Mouse (Mus musculus) frontal cortex, postnatal 10 days (tissue): ENCODE data around the gene Tsc22d3.
"Not testable (repeated sequence)": the region's sequence is repeated elsewhere in the genome, so short reads cannot be mapped to it uniquely, and the experiment has no call there.

Source experiments
- DNase-seq, 2 experiments: peaks; one replicate each; pipeline ENCODE4 v3.0.0; 2022; ENCODE audit warnings: low spot score in 2 of 2, mixed read lengths in 1 of 2

Gene Tsc22d3

DNA sequence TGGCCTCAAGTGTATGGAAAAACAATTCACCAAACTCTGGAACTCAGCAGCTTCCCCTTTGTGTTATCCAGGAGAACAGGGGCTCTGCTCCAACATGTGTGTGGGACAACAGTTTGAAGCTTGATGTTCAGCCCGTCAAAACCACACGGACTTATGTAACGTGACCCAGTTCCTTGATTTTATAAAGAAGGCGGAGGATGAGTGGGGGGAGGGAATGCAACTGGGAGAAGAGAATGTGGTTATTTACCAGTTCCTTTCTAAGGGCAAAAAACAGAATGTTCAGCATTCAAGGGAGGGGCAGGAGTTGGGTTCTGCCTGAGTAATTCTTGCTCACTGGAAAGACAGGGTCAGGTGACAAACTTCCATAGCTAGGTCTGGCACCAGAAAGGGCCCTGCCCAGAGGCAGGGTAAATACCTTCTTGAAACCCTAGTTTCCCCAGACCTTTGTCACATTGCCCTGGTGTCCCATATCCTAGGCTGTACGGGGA, 71.3 kb downstream of the Tsc22d3 start:
- DNase-seq, result no peak

GRCm38 (mm10) chrX:140527231-140527630, 73.2 kb downstream of the Tsc22d3 start:
- no peak for DNase-seq

DNA sequence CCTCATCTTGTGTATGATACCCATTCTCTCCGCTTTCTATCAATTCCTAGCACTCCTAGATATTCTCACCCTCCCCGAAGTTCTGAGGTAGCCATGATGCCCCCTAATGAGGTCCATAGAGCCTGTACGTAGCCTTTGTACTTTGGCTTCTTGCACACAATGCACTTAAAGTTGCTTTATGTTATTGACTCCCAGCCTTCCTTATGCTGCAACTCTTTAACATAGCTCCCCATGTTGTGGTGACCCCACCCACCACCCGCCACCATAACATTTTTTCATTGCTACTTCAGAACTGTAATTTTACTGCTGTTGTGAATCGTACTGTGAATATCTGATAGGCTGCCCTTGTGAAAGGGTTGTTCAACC, 74.2 kb downstream of the Tsc22d3 start:
- no peak for DNase-seq

GRCm38 (mm10) chrX:140525604-140526252, 74.7 kb downstream of the Tsc22d3 start:
- no peak for DNase-seq

- DNase-seq, result no peak
Observed at GRCm38 (mm10) chrX:140524231-140524630, 76.2 kb downstream of the Tsc22d3 start.

DNA sequence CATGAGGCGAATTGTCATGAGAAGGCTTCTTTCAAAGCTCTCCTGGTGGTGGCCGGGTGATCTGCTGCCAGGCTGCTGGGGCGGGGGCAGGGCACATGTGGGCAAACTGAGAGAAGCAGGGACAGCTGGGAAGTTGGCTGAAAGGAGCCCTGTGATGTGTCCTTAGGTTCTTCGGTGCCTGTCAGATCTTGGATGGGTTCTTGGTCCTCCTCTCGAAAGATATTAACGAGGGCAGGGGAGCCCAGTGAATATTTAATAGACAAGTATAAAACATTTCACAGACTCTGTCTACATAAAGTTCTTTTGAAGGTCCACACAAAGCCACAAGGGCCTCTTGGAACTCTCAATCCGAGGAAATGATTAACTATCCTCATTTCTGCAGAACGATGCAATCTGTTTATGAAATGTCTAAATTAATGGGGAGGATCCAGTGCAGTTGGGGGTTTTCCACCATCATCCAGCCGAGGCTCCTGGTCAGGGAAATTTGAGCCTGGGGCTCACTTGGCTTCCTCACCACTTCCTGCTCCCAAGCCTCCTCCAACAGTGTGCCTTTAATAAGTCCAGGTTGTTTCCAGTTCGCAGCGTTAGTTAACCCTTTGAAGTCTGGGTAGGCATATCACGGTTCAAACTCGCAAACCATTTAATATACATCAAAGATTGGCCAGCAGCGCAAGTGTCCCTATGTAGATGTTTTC, 78.2 kb downstream of the Tsc22d3 start:
- DNase-seq, result no peak

GRCm38 (mm10) chrX:140520146-140521102, 80.0 kb downstream of the Tsc22d3 start:
- DNase-seq, result peak; percentile 74 to 84

DNA sequence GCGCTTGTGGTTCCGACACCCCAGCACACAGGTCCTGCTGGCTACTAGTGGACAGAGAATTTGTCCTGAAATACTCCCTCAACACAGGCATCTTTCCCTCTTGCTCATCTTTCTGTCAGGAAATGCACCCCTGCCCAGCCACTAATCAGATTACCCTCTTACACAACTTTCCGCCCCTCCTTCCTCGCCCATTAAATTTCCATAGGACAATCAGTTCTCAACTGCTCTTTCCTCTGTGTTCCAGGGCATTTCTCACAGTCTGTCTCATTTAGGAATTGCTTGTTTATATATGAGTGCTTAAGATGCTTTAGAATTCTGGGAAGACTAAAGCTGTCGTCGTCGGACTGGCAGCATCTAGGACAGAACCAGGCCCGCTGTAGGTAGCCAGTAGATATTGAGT, 82.1 kb downstream of the Tsc22d3 start:
- no peak for DNase-seq

DNA sequence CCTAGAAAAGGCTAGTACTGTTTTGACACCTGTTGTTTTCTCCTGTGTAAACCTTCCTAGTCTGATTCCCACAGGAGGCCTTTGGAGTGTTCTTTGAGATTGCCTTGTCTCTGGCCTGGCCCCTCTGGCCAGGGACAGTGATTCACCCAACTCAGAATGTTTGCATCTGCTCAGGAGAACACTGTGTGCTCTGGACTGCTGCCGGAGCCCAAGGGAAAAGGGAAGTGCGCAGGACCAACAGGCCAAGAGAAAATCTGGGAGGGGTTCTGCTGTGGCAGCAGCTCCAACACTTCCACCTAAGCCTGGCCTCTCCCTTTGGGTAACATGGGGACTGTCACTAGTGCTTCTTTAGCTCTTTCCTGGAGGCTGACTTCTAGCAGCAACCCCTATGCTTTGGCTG, 87.1 kb downstream of the Tsc22d3 start:
- no peak for DNase-seq

DNA sequence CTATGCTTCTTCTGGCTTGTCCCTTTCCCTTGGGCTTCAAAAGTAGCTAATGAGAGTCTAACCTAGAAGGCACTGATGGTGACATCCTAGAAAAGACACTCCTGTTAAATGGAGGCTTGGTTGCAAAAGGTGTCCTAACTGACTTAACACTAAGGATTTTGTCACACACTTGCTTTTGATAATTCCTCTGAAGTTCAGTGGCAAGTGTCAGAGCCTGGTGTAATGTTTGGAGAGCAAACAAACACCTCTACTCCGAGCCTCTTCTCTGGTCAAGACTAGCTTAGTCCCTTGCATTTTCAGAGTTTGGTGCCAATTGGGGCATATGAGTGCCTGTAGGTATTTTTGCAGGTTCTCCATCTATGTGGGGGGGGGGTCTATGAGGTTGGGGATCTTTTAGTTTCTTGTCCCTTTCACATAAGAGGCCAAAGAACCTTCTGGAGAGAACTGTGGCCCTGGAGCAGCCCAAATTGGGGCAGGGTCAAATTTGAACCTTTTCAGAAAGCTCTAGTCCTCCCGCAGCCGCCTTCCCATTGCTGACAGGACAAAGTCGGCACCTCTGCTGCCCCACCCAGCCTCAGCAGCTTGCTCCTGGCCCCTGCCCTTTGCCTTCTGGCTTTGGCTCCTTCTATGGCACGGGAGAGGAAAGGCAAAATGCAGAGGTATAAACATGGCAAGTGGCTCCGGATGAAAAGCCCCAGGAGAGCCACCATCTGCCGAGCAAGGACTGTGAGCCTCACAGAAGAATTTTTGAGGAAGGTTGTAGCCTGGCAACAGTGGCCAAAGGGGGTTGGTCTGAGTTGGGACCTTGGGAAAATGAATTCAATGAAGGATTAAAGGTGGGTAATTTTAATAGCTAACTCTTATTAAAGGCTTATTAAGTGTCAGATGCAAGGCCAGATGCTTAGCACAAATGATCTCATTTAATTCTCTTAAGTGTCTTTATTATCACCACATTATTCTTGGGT, 88.5 kb downstream of the Tsc22d3 start:
- DNase-seq, result no peak

DNA sequence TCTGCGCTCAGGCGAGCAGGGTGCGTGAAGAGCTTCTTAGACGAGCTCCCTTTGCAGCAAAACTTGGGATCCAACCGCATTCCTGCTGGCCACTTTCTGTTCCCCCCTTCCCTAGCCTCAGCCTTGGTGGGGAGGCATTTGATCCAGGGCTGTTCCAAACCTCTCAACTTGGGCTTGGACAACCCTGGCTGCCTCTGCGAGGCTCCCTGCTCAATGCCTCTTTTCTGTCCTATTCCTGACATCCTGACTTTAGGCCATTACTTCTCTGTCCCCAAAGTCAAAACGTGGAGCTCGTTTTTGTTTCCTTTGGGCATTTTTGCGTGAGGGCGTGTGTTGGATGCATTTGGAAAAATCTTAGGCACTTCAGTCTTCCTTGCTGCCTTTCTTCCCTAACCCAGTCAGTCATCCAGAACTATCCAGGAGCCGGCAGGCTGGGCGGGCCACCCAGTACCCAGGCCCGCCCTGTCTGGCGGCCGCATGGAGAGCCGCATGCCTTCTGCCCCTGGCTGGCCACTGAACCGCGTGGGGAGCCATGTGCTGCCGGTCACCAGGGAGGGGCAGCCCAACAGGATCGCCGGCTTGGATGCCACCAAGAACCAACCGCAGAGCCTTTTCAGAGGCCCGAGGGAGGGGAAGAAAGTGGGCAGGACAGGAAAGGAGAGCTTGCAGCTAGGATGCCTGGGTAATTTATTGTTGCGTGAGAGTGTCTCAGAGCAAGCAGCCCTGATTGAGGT, 89.6 kb downstream of the Tsc22d3 start:
- peak; percentile 17 to 42 for DNase-seq

DNA sequence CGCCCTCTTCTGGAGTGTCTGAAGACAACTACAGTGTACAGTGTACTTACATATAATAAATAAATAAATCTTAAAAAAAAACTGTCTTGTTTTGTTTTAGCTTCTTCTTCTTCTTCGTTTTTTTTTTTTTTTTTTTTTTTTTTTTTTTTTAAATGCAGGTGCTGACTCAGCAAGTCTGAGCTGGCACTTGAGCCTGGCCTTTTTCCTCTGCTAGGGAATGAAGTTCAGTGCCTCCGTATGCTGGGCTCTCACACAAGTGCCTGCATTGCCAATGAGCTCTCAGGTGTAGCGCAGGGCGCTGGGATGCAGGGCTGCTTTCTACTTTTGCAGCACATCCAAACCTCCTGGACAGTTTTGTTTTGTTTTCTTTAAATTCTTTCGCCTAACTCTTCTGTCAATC, 90.6 kb downstream of the Tsc22d3 start:
- DNase-seq, result no peak

GRCm38 (mm10) chrX:140508791-140509190, 91.7 kb downstream of the Tsc22d3 start:
- DNase-seq, result not testable (repeated sequence)

- DNase-seq, result no peak
Observed at GRCm38 (mm10) chrX:140507377-140507776, 93.1 kb downstream of the Tsc22d3 start.

- DNase-seq, result no peak
Observed at GRCm38 (mm10) chrX:140506436-140507180, 93.9 kb downstream of the Tsc22d3 start.

GRCm38 (mm10) chrX:140505497-140506238, 94.8 kb downstream of the Tsc22d3 start:
- DNase-seq, result peak in 1 of 2 experiments; percentile 49

- no peak for DNase-seq
Observed at GRCm38 (mm10) chrX:140503905-140504304, 96.6 kb downstream of the Tsc22d3 start.

GRCm38 (mm10) chrX:140501401-140502301, 98.8 kb downstream of the Tsc22d3 start:
- DNase-seq, result no peak
